Mouse (Mus musculus) forebrain, postnatal 0 days (tissue): Measurements from ENCODE around the gene Klhl7. TPM values are rescaled to one million over a fixed set of nuclear protein-coding genes. Genes with fewer than 3 reads are reported as not detected.

Experiments used
- ATAC-seq: fragments of 200-750 bp; cut with Nextera tagmentation; 2 replicates; pipeline ENCODE4 v1.8.0; 2017; ENCODE audit warnings: mild to moderate bottlenecking, moderate library complexity
- DNase-seq: peaks from one replicate; pipeline ENCODE4 v3.0.0-alpha.2; 2015
- H3K27ac ChIP-seq: fragments of 300-500 bp; sonication (generic); 2 replicates; pipeline ENCODE4 v1.5.1; 2014; ENCODE audit warnings: low read depth, mild to moderate bottlenecking, antibody characterized with exemption, low read length, moderate library complexity, mixed read lengths
- H3K27me3 ChIP-seq: fragments of 300-500 bp; sonication (generic); 2 replicates; pipeline ENCODE4 v1.6.1; 2014; ENCODE audit warnings: mild to moderate bottlenecking, low read length, mixed read lengths; ENCODE audit not compliant: insufficient read depth
- H3K36me3 ChIP-seq: fragments of 300-500 bp; sonication (generic); 2 replicates; pipeline ENCODE4 v1.6.1; 2014; ENCODE audit warnings: mild to moderate bottlenecking, moderate library complexity; ENCODE audit not compliant: insufficient read depth
- H3K4me1 ChIP-seq: fragments of 300-500 bp; sonication (generic); 2 replicates; pipeline ENCODE4 v1.6.1; 2014; ENCODE audit warnings: antibody characterized with exemption; ENCODE audit not compliant: insufficient read depth
- H3K4me2 ChIP-seq: fragments of 300-500 bp; sonication (generic); 2 replicates; pipeline ENCODE4 v1.6.1; 2014; ENCODE audit warnings: low read depth, mild to moderate bottlenecking, moderate library complexity
- H3K4me3 ChIP-seq: fragments of 300-500 bp; sonication (generic); 2 replicates; pipeline ENCODE4 v1.5.1; 2014; ENCODE audit warnings: low read depth, low read length, mixed read lengths
- H3K9ac ChIP-seq: fragments of 300-500 bp; sonication (generic); 2 replicates; pipeline ENCODE4 v1.6.1; 2014; ENCODE audit warnings: mild to moderate bottlenecking
- H3K9me3 ChIP-seq: fragments of 300-500 bp; sonication (generic); 2 replicates; pipeline ENCODE4 v1.6.1; 2016; ENCODE audit warnings: low read length
- CTCF ChIP-seq: sonication (generic); IDR thresholded peaks from 2 replicates; pipeline ENCODE4 v1.5.1; 2016; ENCODE audit warnings: antibody characterized with exemption, control low read depth, low read depth
- WGBS: fragments of 180-500 bp; shearing (Covaris S2); extraction: QIAGEN DNeasy Blood & Tissue Kit; methylation state at CpG from one replicate; pipeline ENCODE4 v1.1.7; 2014; 5-methylcytosine and 5-hydroxymethylcytosine counted together
- polyA plus RNA-seq: library from polyadenylated mRNA; unstranded; fragments of >200 nt; fragmentation: Nextera tagmentation; extraction: Ambion mirVana; gene quantifications from 2 replicates; pipeline ENCODE4 v1.2.1, GENCODE M21; 2015
- total RNA-seq: library from RNA; depleted of rRNA; stranded (reverse); fragments of >200 nt; gene quantifications from 2 replicates; pipeline ENCODE4 v1.2.3, GENCODE M21; 2014

Gene Klhl7
- total and polyA plus RNA-seq, 2 experiments from 2014 or later, result 118 to 244 TPM

GRCm38 (mm10) chr5:24107740-24108098 lies 7.3 kb downstream of the Klhl7 start:
- no peaks in the 10 kb centered on the region; the same call in 1 of the 2 replicates for H3K36me3 ChIP-seq
- ATAC-seq, result no peak

GRCm38 (mm10) chr5:24110068-24110467 lies 9.7 kb downstream of the Klhl7 start:
- H3K9me3 ChIP-seq, result no peaks in the 10 kb centered on the region
- H3K4me3 ChIP-seq, result no peak overlapping the region
- H3K36me3 ChIP-seq, result no peaks in the 10 kb centered on the region; the same call in 1 of the 2 replicates
- 0 out of 2 replicates have a peak, but pooled peaks cover 1% of the 10 kb centered on the region for H3K4me1 ChIP-seq
- ATAC-seq (no peak), DNase-seq (no peak)
- no peaks in the 10 kb centered on the region for H3K27me3 ChIP-seq
- TF ChIP-seq CTCF, result no peak
- no peak overlapping the region for H3K9ac ChIP-seq
- WGBS, result 89% methylated on average over 5 of the region's 5 CpGs
- H3K27ac ChIP-seq, result no peak overlapping the region
- no peak overlapping the region for H3K4me2 ChIP-seq

More at GRCm38 (mm10) chr5:24107740-24108098, 7.3 kb downstream of the Klhl7 start:
- DNase-seq, result no peak
- Histone ChIP-seq H3K4me2 (no peak overlapping the region), H3K27me3 (no peaks in the 10 kb centered on the region), H3K9ac (no peak overlapping the region), H3K4me3 (no peak overlapping the region), H3K9me3 (no peaks in the 10 kb centered on the region), H3K27ac (no peak overlapping the region), H3K4me1 (peaks cover 11% of the 10 kb centered on the region)
- TF ChIP-seq CTCF, result no peak
- 84% methylated on average over 3 of the region's 3 CpGs for WGBS

GRCm38 (mm10) chr5:24112116-24112903 lies 11.9 kb downstream of the Klhl7 start:
- Histone ChIP-seq H3K36me3 (no peaks in the 10 kb centered on the region; the same call in 1 of the 2 replicates), H3K4me2 (no peak overlapping the region), H3K27me3 (no peaks in the 10 kb centered on the region), H3K27ac (no peak overlapping the region), H3K4me3 (no peak overlapping the region), H3K4me1 (no peaks in the 10 kb centered on the region), H3K9ac (no peak overlapping the region), H3K9me3 (no peaks in the 10 kb centered on the region)
- ATAC-seq (no peak), DNase-seq (no peak)
- TF ChIP-seq CTCF, result no peak
- 81% methylated on average over 12 of the region's 12 CpGs for WGBS

- Histone ChIP-seq H3K4me3 (no peak overlapping the region), H3K36me3 (0 out of 2 replicates have a peak, but pooled peaks cover 6% of the 10 kb centered on the region), H3K9ac (no peak overlapping the region), H3K4me1 (peaks cover 4% of the 10 kb centered on the region; the same call in 1 of the 2 replicates), H3K9me3 (no peaks in the 10 kb centered on the region), H3K27ac (no peak overlapping the region), H3K27me3 (no peaks in the 10 kb centered on the region), H3K4me2 (no peak overlapping the region)
- ATAC-seq, result peak; percentile 74; the same call in 1 of the 2 replicates
- TF ChIP-seq CTCF, result no peak
- WGBS, result 77% methylated on average over 2 of the region's 2 CpGs
- peak; percentile 56 for DNase-seq
Observed at GRCm38 (mm10) chr5:24122221-24122620, 21.8 kb downstream of the Klhl7 start.

GRCm38 (mm10) chr5:24124175-24124574 lies 23.8 kb downstream of the Klhl7 start:
- no peak for ATAC-seq
- no peak for DNase-seq
- no peak for TF ChIP-seq CTCF
- no peak overlapping the region for H3K27ac ChIP-seq
- H3K4me1 ChIP-seq, result peaks cover 4% of the 10 kb centered on the region; the same call in 1 of the 2 replicates
- H3K4me3 ChIP-seq, result no peak overlapping the region
- 0 out of 2 replicates have a peak, but pooled peaks cover 10% of the 10 kb centered on the region for H3K36me3 ChIP-seq
- H3K9me3 ChIP-seq, result no peaks in the 10 kb centered on the region
- no peak overlapping the region for H3K9ac ChIP-seq
- 23% methylated on average over 1 of the region's 1 CpGs for WGBS
- no peaks in the 10 kb centered on the region for H3K27me3 ChIP-seq
- H3K4me2 ChIP-seq, result no peak overlapping the region

- H3K4me2 ChIP-seq, result no peak overlapping the region
- ATAC-seq (no peak), DNase-seq (no peak)
- H3K9ac ChIP-seq, result no peak overlapping the region
- H3K4me3 ChIP-seq, result no peak overlapping the region
- 23% methylated on average over 3 of the region's 3 CpGs for WGBS
- peaks cover 4% of the 10 kb centered on the region; the same call in 1 of the 2 replicates for H3K4me1 ChIP-seq
- no peak overlapping the region for H3K27ac ChIP-seq
- TF ChIP-seq CTCF, result no peak
- 0 out of 2 replicates have a peak, but pooled peaks cover 10% of the 10 kb centered on the region for H3K36me3 ChIP-seq
- H3K9me3 ChIP-seq, result no peaks in the 10 kb centered on the region
- no peaks in the 10 kb centered on the region for H3K27me3 ChIP-seq
Observed at GRCm38 (mm10) chr5:24124579-24125276, 24.3 kb downstream of the Klhl7 start.
